Mouse (Mus musculus): Measurements from ENCODE around the gene Mfsd12.

- no peak for TF ChIP-seq CTCF (conservative IDR thresholded peaks at IDR 0.05; ENCODE audit: low read length)
- TF ChIP-seq NANOG (IDR thresholded peaks at IDR 0.05; ENCODE audit: borderline replicate concordance, low read length), result no peak
- TF ChIP-seq POU5F1 (IDR thresholded peaks at IDR 0.05; ENCODE audit: borderline replicate concordance, low read length), result no peak
Observed at GRCm38 (mm10) chr10:81317273-81317672, 40.0 kb upstream of the Mfsd12 start.
